In genomic region chr5:136170512-136171362, GRCm38 (mm10) we compare ENCODE assay signal across 8 mouse cellular contexts. TPM values are rescaled to one million over a fixed set of nuclear protein-coding genes. Genes with fewer than 3 reads are reported as not detected.
A peak's percentile ranks its signal among the peaks of the same experiment; 100 is the strongest.
DNase-seq lines count a peak whose midpoint lies in the region; ATAC-seq lines count a peak whose summit lies in the region.

TSS of gene Orai2 (minus strand) at chr5:136170713.

- peaks cover 12% of the 10 kb centered on the region for H3K36me3 ChIP-seq in forebrain, embryonic 10.5 days (replicated peaks)
- no peaks in the 10 kb centered on the region for H3K36me3 ChIP-seq in heart, embryonic 14.5 days (ENCODE audit: control insufficient read depth, insufficient read depth, low read length)
- H3K36me3 ChIP-seq in liver, embryonic 11.5 days (ENCODE audit: control insufficient read depth, insufficient read depth, low read length): peaks cover 4% of the 10 kb centered on the region; the same call in 1 of the 2 replicates
- H3K36me3 ChIP-seq in splenic B cell, adult 2 months (ENCODE audit: control insufficient read depth, insufficient read depth, low read length, poor library complexity, severe bottlenecking): peaks cover 10% of the 10 kb centered on the region

- whole genome bisulfite sequencing in forebrain, embryonic 10.5 days: 6% methylated on average over 49 of the region's 49 CpGs
- 5% methylated on average over 49 of the region's 49 CpGs for WGBS in heart, embryonic 14.5 days
- 4% methylated on average over 48 of the region's 49 CpGs for WGBS in liver, embryonic 11.5 days

- H3K4me2 ChIP-seq in heart, embryonic 14.5 days (ENCODE audit: low read length): peak within 1 kb of the TSS; percentile 87
- peak within 1 kb of the TSS; percentile 98 for H3K4me2 ChIP-seq in liver, embryonic 11.5 days

- peak within 1 kb of the TSS; percentile 83 for H3K27ac ChIP-seq in forebrain, embryonic 10.5 days
- H3K27ac ChIP-seq in heart, embryonic 14.5 days (replicated peaks in 1 of 2; ENCODE audit: control insufficient read depth in 1 of 2, insufficient read depth in 1 of 2, low read depth in 2 of 2, low read length in 2 of 2): peak within 1 kb of the TSS; percentile 10 to 37; a peak in 2 of 4 replicates
- H3K27ac ChIP-seq in liver, embryonic 11.5 days (ENCODE audit: low read depth, low read length): peak within 1 kb of the TSS; percentile 74

- peak; percentile 66 for ATAC-seq in CD4-positive, CD25-positive, alpha-beta regulatory T cell, adult 4 months
- ATAC-seq in heart, embryonic 14.5 days (ENCODE audit: insufficient number of reproducible peaks, insufficient read depth, low FRiP score, low read depth): peak; percentile 72
- peak; percentile 85 for ATAC-seq in liver, embryonic 11.5 days (replicated peaks; ENCODE audit: low FRiP score)

- peaks cover 17% of the 10 kb centered on the region for H3K27me3 ChIP-seq in forebrain, embryonic 10.5 days (ENCODE audit: poor library complexity, severe bottlenecking)
- no peaks in the 10 kb centered on the region for H3K27me3 ChIP-seq in heart, embryonic 14.5 days (ENCODE audit: control insufficient read depth, insufficient read depth, low read length)
- no peaks in the 10 kb centered on the region for H3K27me3 ChIP-seq in liver, embryonic 11.5 days (replicated peaks; ENCODE audit: control insufficient read depth, insufficient read depth, low read length)
- H3K27me3 ChIP-seq in splenic B cell, adult 2 months (ENCODE audit: control insufficient read depth, insufficient read depth, low read length, poor library complexity, severe bottlenecking): no peaks in the 10 kb centered on the region

- DNase-seq in c-Kit-positive CD71-negative TER-119-negative erythroid progenitor cells, embryonic 14.5 days (ENCODE audit: low read depth): peak; percentile 54
- DNase-seq in forebrain, embryonic 10.5 days (ENCODE audit: extremely low spot score, low spot score): peak; percentile 89
- peak; percentile 91 for DNase-seq in kidney, postnatal 10 days
- peak; percentile 82 for DNase-seq in liver, embryonic 11.5 days (ENCODE audit: low spot score)
- peak; percentile 84 for DNase-seq in naive thymus-derived CD4-positive, alpha-beta T cell, adult 2 months (ENCODE audit: low read depth)
- DNase-seq in splenic B cell, adult 2 months (ENCODE audit: low read depth, low spot score): peak; percentile 86

- H3K4me3 ChIP-seq in forebrain, embryonic 10.5 days: peak within 1 kb of the TSS; percentile 69
- H3K4me3 ChIP-seq in heart, embryonic 14.5 days (ENCODE audit: control insufficient read depth in 1 of 2, insufficient read depth in 1 of 2, low read depth in 1 of 2, low read length in 2 of 2): peak within 1 kb of the TSS; percentile 46
- H3K4me3 ChIP-seq in liver, embryonic 11.5 days (ENCODE audit: low read depth, low read length): peak within 1 kb of the TSS; percentile 71

- H3K4me1 ChIP-seq in forebrain, embryonic 10.5 days: peaks cover 20% of the 10 kb centered on the region
- H3K4me1 ChIP-seq in heart, embryonic 14.5 days (ENCODE audit: control insufficient read depth in 2 of 2, insufficient read depth in 2 of 2, low read length in 2 of 2): peaks cover 5 to 6% of the 10 kb centered on the region in 2 experiments; a peak in 2 of 4 replicates
- H3K4me1 ChIP-seq in liver, embryonic 11.5 days (replicated peaks; ENCODE audit: control insufficient read depth, insufficient read depth, low read length): peaks cover 11% of the 10 kb centered on the region

- H3K9me3 ChIP-seq in forebrain, embryonic 10.5 days: peaks cover 7% of the 10 kb centered on the region; the same call in 1 of the 2 replicates
- 0 out of 2 replicates have a peak, but pooled peaks cover 3% of the 10 kb centered on the region for H3K9me3 ChIP-seq in heart, embryonic 14.5 days (ENCODE audit: control insufficient read depth, low read length)
- no peaks in the 10 kb centered on the region for H3K9me3 ChIP-seq in liver, embryonic 11.5 days (ENCODE audit: control insufficient read depth, low read length)

- H3K9ac ChIP-seq in heart, embryonic 14.5 days (ENCODE audit: low read length): peak within 1 kb of the TSS; percentile 70
- peak within 1 kb of the TSS; percentile 76 for H3K9ac ChIP-seq in liver, embryonic 11.5 days (ENCODE audit: low read depth, low read length)

RNA-seq across cellular contexts. Expression of gene Orai2, which starts in this region (rescaled TPM):
- polyA plus RNA-seq in CD4-positive, CD25-positive, alpha-beta regulatory T cell, adult 4 months (2017; shearing (Covaris generic)): 10 to 100 TPM; 42.9 to 80.7 TPM
- 7.4 and 7.5 TPM in 2 replicates for polyA plus RNA-seq in forebrain, embryonic 10.5 days (2016; fragmentation: Nextera tagmentation; extraction: Ambion mirVana)
- polyA plus RNA-seq in heart, embryonic 14.5 days (2014; fragmentation: Nextera tagmentation; extraction: Ambion mirVana): 1.3 TPM in 2 replicates
- polyA plus RNA-seq in liver, embryonic 11.5 days (2014; fragmentation: Nextera tagmentation; extraction: Ambion mirVana): 7.4 and 9.0 TPM in 2 replicates

Comparison
In these comparisons a context has a peak if more than half of its experiments do, and no peak if none do; other contexts are left out.
1. Peak in every context shown above with its lines: DNase-seq, ATAC-seq, H3K4me3 ChIP-seq and H3K27ac ChIP-seq.
2. H3K27ac ChIP-seq: peak in every context shown above with its lines; median percentile 83 in forebrain, embryonic 10.5 days; 74 in liver, embryonic 11.5 days; 24 in heart, embryonic 14.5 days.